Mouse (Mus musculus) cerebellum, adult 9-11 months (tissue): ENCODE measurements around the gene Ntrk3.

ENCODE experiments used
- DNase-seq: peaks from one replicate; pipeline ENCODE4 v3.0.0; 2022

Gene Ntrk3

DNA sequence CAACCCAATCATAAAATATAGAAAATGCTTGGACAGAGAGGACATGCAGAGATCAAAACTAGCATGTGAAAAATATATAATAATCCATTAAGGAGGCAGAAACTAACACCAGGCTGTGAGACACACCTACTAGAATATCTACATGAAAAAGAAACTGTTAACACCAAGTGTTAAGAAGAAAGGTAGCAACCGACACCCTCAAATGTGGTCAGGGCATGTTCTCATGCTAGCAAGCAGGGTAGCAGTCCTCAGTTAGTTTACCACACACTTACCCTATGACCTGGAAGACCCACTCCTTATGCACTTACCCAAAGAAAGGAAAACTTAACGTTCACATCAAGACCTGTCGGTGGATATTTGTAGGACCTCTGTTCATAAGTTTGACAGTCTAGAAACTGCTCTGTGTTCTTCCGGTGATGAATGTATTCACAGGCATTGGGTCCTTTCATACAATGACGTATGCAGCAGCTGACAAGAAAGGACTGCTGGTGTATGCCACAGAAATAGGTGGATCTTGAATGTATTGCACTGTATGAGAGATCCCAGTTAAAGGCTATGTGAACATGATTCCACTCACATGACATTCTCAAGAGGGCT lies at the start of gene Ntrk3:
Gene Ntrk3, minus strand, starts transcription at position 399 of the 597 bp plus-strand sequence.
- no peak for DNase-seq

DNA sequence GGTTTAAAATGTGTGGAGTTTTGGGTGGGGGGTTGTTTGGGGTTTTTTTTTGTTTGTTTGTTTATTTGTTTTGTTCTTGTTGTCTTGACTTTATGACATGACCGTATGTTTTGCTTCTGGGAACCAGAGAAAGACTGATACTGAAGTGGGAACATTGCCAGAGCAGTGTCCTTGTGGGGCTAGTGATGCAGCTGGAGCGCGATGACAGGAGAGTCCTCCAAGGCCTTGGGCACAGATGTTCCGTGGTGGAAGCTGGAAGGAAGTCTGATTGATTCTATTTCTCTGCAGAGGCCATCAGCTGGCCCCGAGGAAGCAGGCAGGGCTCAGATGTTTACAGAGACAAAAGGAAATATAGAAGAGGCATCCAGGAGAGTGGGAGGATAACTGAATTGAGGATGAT lies 48.1 kb upstream of the Ntrk3 start:
- DNase-seq = no peak

DNA sequence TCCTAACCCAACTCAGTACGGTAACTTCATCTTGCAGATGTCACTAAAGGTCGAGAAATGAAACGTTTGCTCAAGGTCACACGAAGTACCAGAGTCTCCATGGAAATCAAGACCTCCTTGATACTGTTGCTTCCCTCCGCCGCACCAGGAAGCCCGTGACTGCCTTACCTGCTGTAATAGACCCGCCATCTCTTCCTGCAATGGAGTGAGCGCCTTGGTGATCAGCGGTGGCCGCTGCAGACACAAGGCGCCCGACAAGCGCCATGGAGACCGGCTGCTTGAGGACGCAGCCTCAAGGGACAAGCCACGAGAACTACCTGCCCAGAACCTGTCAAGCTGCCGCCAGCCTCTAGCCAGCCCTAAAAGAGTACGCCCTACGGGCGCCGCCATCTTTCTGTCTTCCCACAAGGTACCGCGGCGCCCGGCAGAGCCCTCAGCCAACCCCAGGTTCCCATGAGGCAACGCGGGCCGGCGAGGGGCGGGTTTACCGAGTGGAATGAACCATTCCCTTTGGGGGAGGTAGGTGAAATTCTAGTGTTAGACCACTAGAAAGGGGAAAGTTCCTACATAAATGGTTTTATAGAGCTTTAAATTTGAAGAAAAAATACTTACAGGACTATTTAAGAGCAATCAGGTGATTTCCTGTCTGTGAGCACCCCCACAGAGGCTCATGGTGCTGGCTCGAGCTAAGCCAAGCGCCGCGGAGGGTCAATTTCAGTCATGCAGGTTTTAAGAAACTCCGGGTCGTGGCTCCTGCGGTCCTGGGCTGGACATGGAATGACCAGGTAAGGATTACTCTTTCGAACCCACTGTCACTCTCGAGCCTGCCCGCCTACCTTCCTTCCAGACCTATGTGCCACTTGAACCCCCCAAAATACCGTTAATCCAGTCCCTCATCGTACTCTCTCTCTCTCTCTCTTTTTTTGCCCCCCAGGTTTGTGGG lies 45.1 kb upstream of the Ntrk3 start, which contains the start of the genes Mrps11 and Mrpl46:
Gene Mrps11, plus strand, starts transcription at position 481 of the 943 bp plus-strand sequence.
Gene Mrpl46, minus strand, starts transcription at position 893 of the 943 bp plus-strand sequence.
- DNase-seq = peak; percentile 86

- DNase-seq = no peak
Observed at GRCm38 (mm10) chr7:78778741-78779140, 40.9 kb upstream of the Ntrk3 start.

DNA sequence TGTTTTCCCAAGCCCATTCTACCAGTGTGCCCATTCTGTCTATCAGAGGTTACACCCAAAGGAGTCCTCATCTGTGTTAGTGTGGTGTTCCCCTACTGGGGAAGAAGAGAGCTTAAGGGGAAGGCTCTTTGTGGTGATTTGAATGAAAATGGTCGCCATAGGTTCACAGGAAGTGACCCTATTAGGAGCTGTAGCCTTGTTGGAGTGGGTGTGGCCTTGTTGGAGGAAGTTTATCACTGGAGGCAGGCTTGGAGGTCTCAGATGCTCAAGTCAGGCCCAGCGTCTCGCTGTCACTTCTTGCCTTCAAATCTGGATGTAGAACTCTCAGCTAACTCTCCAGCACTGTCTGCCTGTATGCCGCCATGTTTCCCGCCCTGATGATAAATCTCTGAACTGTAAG lies 33.1 kb upstream of the Ntrk3 start:
- DNase-seq = no peak

DNA sequence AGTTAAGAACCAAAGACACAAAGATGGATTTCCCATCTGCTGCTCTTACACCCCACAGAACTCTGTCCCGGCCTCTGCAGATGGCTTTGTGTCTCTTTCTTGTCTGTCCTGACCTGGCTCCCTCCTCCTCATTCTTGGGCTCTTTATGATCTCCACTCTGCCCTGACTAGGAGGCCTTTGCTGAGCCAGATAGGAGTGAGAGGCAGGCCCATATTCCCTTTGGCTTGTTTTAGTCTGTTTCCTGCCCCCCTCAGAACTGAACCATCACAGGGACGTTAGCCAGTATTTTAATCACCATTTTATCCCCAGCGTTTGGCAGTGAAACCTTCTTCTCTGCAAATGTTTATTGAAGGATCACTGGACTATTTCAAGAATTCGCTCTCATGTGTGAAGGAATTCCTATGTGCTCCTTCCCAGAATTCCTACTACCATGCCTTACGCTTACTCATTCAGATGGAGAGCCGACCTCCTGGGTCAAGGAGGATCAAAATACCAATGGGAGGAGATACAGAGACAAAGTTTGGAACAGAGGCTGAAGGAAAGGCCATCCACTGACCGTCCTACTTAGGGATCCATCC lies 31.4 kb upstream of the Ntrk3 start:
- DNase-seq = no peak

GRCm38 (mm10) chr7:78767929-78768531 lies 30.2 kb upstream of the Ntrk3 start:
- DNase-seq = no peak

GRCm38 (mm10) chr7:78766019-78766683 lies 28.3 kb upstream of the Ntrk3 start:
- DNase-seq = peak; percentile 89

- DNase-seq = peak; percentile 75
Observed at GRCm38 (mm10) chr7:78765215-78765631, 27.4 kb upstream of the Ntrk3 start.

- DNase-seq = no peak
Observed at GRCm38 (mm10) chr7:78763801-78764200, 26.0 kb upstream of the Ntrk3 start.

- no peak for DNase-seq
Observed at GRCm38 (mm10) chr7:78754458-78755000, 16.7 kb upstream of the Ntrk3 start.

DNA sequence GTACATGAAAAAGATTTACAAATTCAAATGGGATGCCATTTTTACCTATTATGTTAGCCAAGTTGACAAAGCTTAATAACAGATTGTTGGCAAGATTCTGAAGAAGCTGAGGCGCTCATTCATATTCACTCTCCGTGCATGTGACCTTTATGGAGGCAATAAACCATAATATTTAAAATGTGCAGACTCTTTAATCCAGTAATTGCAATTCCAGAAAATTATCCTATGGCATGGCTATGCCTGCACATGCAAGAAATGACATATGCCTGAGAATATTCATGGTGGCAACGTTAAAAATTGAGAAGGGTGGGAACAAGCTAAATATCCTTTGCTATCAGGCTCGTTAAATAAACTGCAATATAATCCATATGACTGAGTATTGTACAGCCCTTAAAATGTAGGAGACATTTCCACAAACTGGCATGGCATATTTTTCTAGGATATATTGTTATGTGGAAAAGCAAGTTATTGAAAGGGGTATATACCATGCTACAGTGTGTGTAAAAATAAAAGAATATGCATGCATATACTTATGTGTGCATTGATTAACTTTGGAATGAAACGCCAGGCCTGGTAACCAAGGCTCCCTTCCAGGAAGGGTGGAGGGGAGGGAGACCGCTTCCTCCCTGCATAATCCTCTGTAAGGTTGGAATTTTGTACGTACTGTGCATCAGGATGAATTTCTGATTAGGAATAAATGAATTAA lies 16.1 kb upstream of the Ntrk3 start:
- no peak for DNase-seq

DNA sequence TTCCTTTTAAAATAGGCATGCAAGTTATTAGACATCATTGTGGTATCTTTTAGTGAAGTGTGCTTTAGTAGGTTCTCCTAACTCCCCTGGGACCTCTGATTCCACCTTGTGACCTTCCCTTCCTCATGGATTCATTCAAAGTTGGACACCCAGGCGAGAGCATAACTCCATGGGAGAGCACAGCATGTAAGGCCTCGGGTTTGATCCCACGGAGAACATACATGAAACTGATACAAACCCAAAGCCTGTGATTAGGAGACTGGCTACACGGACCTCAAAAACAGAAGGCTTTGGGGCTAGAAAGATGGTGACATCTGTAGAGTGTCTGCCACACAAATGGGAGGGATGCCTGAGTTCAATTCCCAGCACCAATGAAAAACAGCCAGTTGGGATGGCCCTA lies 15.1 kb upstream of the Ntrk3 start:
- DNase-seq = no peak

GRCm38 (mm10) chr7:78743731-78744385 lies 6.0 kb upstream of the Ntrk3 start:
- no peak for DNase-seq

- no peak for DNase-seq
Observed at GRCm38 (mm10) chr7:78739351-78740000, 1.7 kb upstream of the Ntrk3 start.

- no peak for DNase-seq
Observed at GRCm38 (mm10) chr7:78737196-78737595, 616 bp downstream of the Ntrk3 start.

DNA sequence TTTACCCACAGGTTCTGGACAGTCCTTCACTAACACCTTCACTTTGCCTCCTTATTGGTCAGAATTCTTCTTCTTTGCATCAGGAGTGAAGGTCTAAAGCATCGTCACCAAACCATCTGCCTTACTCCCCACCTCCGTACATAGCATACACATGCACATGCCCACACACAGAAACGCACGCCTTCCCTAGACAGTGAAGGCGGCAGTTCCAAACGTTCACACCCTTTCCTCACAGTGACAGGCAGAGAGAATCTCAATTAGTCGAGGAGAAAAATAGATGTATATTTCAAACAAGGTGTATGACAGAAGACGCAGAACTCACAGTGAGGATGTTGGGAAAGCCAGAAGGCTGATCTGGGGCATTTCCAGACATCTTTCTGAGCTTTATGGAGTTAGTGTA lies 6.4 kb downstream of the Ntrk3 start:
- DNase-seq = no peak

GRCm38 (mm10) chr7:78724591-78724990 lies 13.2 kb downstream of the Ntrk3 start:
- DNase-seq = no peak

DNA sequence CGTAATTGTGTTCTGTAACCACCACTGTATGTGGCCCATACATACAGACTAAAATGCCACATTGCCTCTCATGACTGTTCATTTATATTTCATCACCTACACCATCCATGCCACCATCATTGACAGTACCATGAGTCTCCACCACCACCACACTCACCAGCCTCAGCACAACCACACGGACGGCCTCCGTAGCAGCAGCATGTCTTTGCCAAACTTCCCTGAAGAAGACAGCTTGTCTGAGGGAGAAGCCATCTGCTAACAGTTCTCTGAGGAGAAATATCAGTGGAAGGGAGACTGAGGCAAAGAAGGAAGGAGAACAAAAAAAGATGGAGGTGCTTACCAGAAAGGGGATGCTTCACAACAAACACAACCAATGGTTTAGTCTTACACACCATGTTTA lies 15.8 kb downstream of the Ntrk3 start:
- DNase-seq = no peak

GRCm38 (mm10) chr7:78720989-78721816 lies 16.6 kb downstream of the Ntrk3 start:
- DNase-seq = no peak
